Mouse (Mus musculus) testis, adult 2 months (tissue): Measurements from ENCODE around the gene Tmed1.

ENCODE experiments used
- CTCF ChIP-seq: fragments of 200-500 bp; IDR thresholded peaks from 2 replicates; pipeline ENCODE4 v1.5.1; 2012; ENCODE audit warnings: low read depth, mild to moderate bottlenecking, inconsistent platforms, low read length, moderate library complexity; ENCODE audit not compliant: control insufficient read depth, insufficient read depth, insufficient replicate concordance
- POLR2A ChIP-seq: fragments of 200-500 bp; IDR thresholded peaks from 2 replicates; pipeline ENCODE4 v1.6.1; 2012; ENCODE audit warnings: low read depth, mild to moderate bottlenecking, inconsistent platforms, low read length, moderate library complexity; ENCODE audit not compliant: control insufficient read depth

DNA sequence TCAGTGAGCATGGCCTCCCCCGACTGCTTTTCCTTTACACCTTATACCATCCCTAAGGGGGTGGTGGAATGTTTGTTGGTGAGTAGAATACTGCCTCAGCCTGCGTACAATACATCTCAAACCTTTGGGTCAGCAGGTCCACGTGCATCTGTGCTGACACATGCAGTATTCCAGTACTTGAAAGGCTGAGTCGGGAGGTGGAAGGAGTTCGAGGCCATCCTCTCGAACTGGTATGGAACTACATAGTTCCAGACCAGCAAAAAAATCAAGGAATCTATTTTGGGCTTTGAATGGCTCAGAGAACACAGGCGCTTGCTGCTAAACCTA, 600 bp upstream of the Tmed1 start:
- no peak for TF ChIP-seq POLR2A
- no peak for TF ChIP-seq CTCF
